Mouse (Mus musculus): ENCODE data around the gene Appbp2. TPM values are rescaled to one million over a fixed set of nuclear protein-coding genes. Genes with fewer than 3 reads are reported as not detected.

Appbp2 gene
- polyA plus RNA-seq, 1 experiment: 11.5 TPM

DNA sequence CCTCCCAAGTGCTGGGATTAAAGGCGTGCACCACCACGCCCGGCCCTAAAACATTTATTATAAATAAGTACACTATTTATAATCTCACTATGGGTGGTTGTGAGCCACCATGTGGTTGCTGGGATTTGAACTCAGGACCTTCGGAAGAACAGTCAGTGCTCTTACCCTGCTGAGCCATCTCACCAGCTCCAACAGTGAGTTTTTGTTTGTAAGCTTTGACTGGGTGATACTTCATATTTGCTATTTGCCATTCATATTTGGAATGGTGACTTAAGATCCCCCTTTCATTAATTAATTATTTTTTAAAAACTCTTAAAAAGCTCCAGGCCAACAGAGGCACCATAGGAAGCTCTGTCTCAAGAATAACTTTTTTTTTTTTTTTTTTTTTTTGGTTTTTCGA is 17.0 kb upstream of the Appbp2 start:
- Histone ChIP-seq H3K4me3 (ENCODE audit: insufficient read depth, low read depth, low read length) (no peak overlapping the region), H3K4me1 (ENCODE audit: control insufficient read depth, insufficient read depth, low read length) (no peaks in the 10 kb centered on the region), H3K27ac (ENCODE audit: insufficient read depth, low read depth, low read length) (no peak overlapping the region), H3K27me3 (replicated peaks; ENCODE audit: control insufficient read depth, insufficient read depth, low read length) (no peaks in the 10 kb centered on the region), H3K36me3 (ENCODE audit: control insufficient read depth, insufficient read depth, low read length) (no peaks in the 10 kb centered on the region)
- 92% methylated on average over 5 of the region's 5 CpGs for WGBS
- no peak for DNase-seq
- TF ChIP-seq CTCF (conservative IDR thresholded peaks at IDR 0.05; ENCODE audit: insufficient read depth, insufficient read length, low read depth, low read length): no peak
- TF ChIP-seq POLR2A (IDR thresholded peaks at IDR 0.05; ENCODE audit: low read depth, low read length): no peak

DNA sequence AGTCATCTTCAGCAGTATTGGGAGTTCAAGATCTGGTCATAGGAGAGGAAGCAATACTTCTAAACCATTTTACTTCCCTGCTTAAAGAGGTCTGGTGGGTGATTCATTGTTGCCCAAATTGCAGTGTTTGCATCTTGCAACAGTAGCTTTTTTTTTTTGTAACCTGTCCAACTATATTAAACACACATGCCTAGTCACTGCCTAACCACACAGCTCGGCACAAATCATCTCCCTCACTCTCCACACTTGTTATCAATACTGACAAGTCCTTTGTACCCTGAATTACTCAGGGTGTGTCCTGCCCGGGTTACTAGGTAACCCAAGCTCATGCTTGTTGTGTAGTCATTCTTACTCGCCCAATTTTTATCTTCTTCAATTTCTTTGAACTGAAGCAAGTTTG is 15.5 kb upstream of the Appbp2 start:
- Histone ChIP-seq H3K4me1 (ENCODE audit: control insufficient read depth, insufficient read depth, low read length) (no peaks in the 10 kb centered on the region), H3K27ac (ENCODE audit: insufficient read depth, low read depth, low read length) (no peak overlapping the region), H3K36me3 (ENCODE audit: control insufficient read depth, insufficient read depth, low read length) (no peaks in the 10 kb centered on the region), H3K27me3 (replicated peaks; ENCODE audit: control insufficient read depth, insufficient read depth, low read length) (no peaks in the 10 kb centered on the region), H3K4me3 (ENCODE audit: insufficient read depth, low read depth, low read length) (no peak overlapping the region)
- no peak for DNase-seq
- TF ChIP-seq CTCF (conservative IDR thresholded peaks at IDR 0.05; ENCODE audit: insufficient read depth, insufficient read length, low read depth, low read length) (no peak), POLR2A (IDR thresholded peaks at IDR 0.05; ENCODE audit: low read depth, low read length) (no peak)
- WGBS: 77% methylated on average over 3 of the region's 3 CpGs

DNA sequence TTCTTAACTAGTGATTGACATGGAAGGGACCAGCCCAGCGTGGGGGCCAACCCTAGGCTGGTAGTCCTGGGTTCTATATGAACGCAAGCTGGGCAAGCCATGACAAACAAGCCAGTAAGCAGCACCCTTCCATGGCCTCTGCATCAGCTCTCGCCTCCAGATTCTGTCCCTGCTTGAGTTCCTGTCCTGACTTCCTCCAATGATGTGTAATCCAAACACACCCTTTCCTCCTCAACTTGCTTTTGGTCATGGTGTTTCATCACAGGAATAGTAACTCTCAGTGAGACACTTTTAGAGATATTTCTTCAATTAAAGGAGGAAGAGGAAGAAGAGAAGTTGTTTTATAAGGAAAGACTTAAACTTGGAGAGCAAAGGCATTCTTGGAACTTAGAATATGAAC is 14.4 kb upstream of the Appbp2 start:
- Histone ChIP-seq H3K27me3 (replicated peaks; ENCODE audit: control insufficient read depth, insufficient read depth, low read length) (no peaks in the 10 kb centered on the region), H3K36me3 (ENCODE audit: control insufficient read depth, insufficient read depth, low read length) (no peaks in the 10 kb centered on the region), H3K4me3 (ENCODE audit: insufficient read depth, low read depth, low read length) (no peak overlapping the region), H3K27ac (ENCODE audit: insufficient read depth, low read depth, low read length) (no peak overlapping the region), H3K4me1 (ENCODE audit: control insufficient read depth, insufficient read depth, low read length) (no peaks in the 10 kb centered on the region)
- DNase-seq: no peak
- WGBS: 77% methylated on average over 3 of the region's 3 CpGs
- TF ChIP-seq POLR2A (IDR thresholded peaks at IDR 0.05; ENCODE audit: low read depth, low read length) (no peak), CTCF (conservative IDR thresholded peaks at IDR 0.05; ENCODE audit: insufficient read depth, insufficient read length, low read depth, low read length) (no peak)

GRCm38 (mm10) chr11:85248151-85248550 is 13.2 kb upstream of the Appbp2 start:
- WGBS: 95% methylated on average over 2 of the region's 2 CpGs
- H3K36me3 ChIP-seq (ENCODE audit: control insufficient read depth, insufficient read depth, low read length): no peaks in the 10 kb centered on the region
- H3K4me3 ChIP-seq (ENCODE audit: insufficient read depth, low read depth, low read length): no peak overlapping the region
- no peak for DNase-seq
- no peak overlapping the region for H3K27ac ChIP-seq (ENCODE audit: insufficient read depth, low read depth, low read length)
- no peaks in the 10 kb centered on the region for H3K4me1 ChIP-seq (ENCODE audit: control insufficient read depth, insufficient read depth, low read length)
- H3K27me3 ChIP-seq (replicated peaks; ENCODE audit: control insufficient read depth, insufficient read depth, low read length): no peaks in the 10 kb centered on the region
- TF ChIP-seq POLR2A (IDR thresholded peaks at IDR 0.05; ENCODE audit: low read depth, low read length) (no peak), CTCF (conservative IDR thresholded peaks at IDR 0.05; ENCODE audit: insufficient read depth, insufficient read length, low read depth, low read length) (no peak)

- H3K4me1 ChIP-seq (ENCODE audit: control insufficient read depth, insufficient read depth, low read length): no peaks in the 10 kb centered on the region
- H3K27me3 ChIP-seq (replicated peaks; ENCODE audit: control insufficient read depth, insufficient read depth, low read length): no peaks in the 10 kb centered on the region
- H3K4me3 ChIP-seq (ENCODE audit: insufficient read depth, low read depth, low read length): no peak overlapping the region
- WGBS: 92% methylated on average over 8 of the region's 8 CpGs
- no peak overlapping the region for H3K27ac ChIP-seq (ENCODE audit: insufficient read depth, low read depth, low read length)
- no peaks in the 10 kb centered on the region for H3K36me3 ChIP-seq (ENCODE audit: control insufficient read depth, insufficient read depth, low read length)
- TF ChIP-seq CTCF (conservative IDR thresholded peaks at IDR 0.05; ENCODE audit: insufficient read depth, insufficient read length, low read depth, low read length) (no peak), POLR2A (IDR thresholded peaks at IDR 0.05; ENCODE audit: low read depth, low read length) (no peak)
- DNase-seq: no peak
Measured at GRCm38 (mm10) chr11:85241226-85241625, 6.3 kb upstream of the Appbp2 start.

- 94% methylated on average over 3 of the region's 3 CpGs for WGBS
- no peak overlapping the region for H3K27ac ChIP-seq (ENCODE audit: insufficient read depth, low read depth, low read length)
- no peak for TF ChIP-seq CTCF (conservative IDR thresholded peaks at IDR 0.05; ENCODE audit: insufficient read depth, insufficient read length, low read depth, low read length)
- no peak overlapping the region for H3K4me3 ChIP-seq (ENCODE audit: insufficient read depth, low read depth, low read length)
- H3K27me3 ChIP-seq (replicated peaks; ENCODE audit: control insufficient read depth, insufficient read depth, low read length): no peaks in the 10 kb centered on the region
- no peak for DNase-seq
- H3K4me1 ChIP-seq (ENCODE audit: control insufficient read depth, insufficient read depth, low read length): 0 out of 2 replicates have a peak, but pooled peaks cover 3% of the 10 kb centered on the region
- H3K36me3 ChIP-seq (ENCODE audit: control insufficient read depth, insufficient read depth, low read length): no peaks in the 10 kb centered on the region
Measured at GRCm38 (mm10) chr11:85240211-85240610, 5.3 kb upstream of the Appbp2 start.

DNA sequence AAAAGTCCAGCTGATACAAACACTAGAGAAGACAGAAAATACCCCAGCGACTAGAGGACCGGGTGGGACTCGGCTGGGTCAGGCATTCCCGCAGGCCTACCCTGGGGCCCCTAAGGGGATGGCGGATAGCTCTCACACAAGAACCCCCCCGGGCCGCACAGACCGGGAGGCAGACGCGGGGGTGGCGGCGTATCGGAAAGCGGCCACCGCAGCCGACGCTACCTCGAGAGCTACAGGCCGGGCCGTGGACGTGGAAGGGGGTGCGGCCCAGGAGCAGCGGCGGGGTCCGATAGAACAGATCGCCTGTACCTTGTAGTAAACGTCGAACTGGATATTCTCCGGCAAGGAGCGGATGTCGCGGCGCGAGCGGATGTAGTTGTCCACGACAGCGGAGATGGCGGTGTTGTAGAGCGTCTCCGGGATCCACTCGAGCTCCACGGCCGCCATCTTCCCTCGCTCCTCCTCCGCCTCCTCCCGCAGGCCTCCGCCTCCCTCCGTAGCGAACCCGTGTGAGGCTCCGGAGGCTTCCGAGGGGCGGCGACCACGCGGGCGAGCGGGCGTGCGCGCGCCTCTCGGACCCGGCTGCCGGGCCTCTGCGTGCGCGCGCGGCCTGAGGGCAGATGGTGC is 454 bp downstream of the Appbp2 start:
- peak; percentile 91 for DNase-seq
- WGBS: under 1% methylated on average over 61 of the region's 70 CpGs
- H3K27ac ChIP-seq (ENCODE audit: insufficient read depth, low read depth, low read length): peak overlapping the region; percentile 91

More for the DNA sequence above, 454 bp downstream of the Appbp2 start:
- Histone ChIP-seq H3K4me1 (ENCODE audit: control insufficient read depth, insufficient read depth, low read length) (0 out of 2 replicates have a peak, but pooled peaks cover 6% of the 10 kb centered on the region), H3K36me3 (ENCODE audit: control insufficient read depth, insufficient read depth, low read length) (no peaks in the 10 kb centered on the region), H3K27me3 (replicated peaks; ENCODE audit: control insufficient read depth, insufficient read depth, low read length) (no peaks in the 10 kb centered on the region), H3K4me3 (ENCODE audit: insufficient read depth, low read depth, low read length) (peak overlapping the region; percentile 79)
- TF ChIP-seq CTCF (conservative IDR thresholded peaks at IDR 0.05; ENCODE audit: insufficient read depth, insufficient read length, low read depth, low read length): no peak
- peak; percentile 36 for TF ChIP-seq POLR2A (IDR thresholded peaks at IDR 0.05; ENCODE audit: low read depth, low read length)

Data from kidney, adult 2 months (tissue).